Mouse (Mus musculus) thymus, adult 2 months (tissue): ENCODE results near the gene Mef2c.

ENCODE experiments used
- CTCF ChIP-seq: fragments of 200-500 bp; IDR thresholded peaks from 2 replicates; pipeline ENCODE4 v1.5.1; 2012; ENCODE audit warnings: mild to moderate bottlenecking, control low read depth, low read length, moderate library complexity, borderline replicate concordance; ENCODE audit not compliant: control insufficient read depth, poor library complexity, insufficient read depth; ENCODE audit errors: extremely low read depth
- POLR2A ChIP-seq: fragments of 200-500 bp; IDR thresholded peaks from 2 replicates; pipeline ENCODE4 v1.6.1; 2012; ENCODE audit warnings: mild to moderate bottlenecking, low read length, control low read depth, moderate library complexity; ENCODE audit not compliant: control insufficient read depth, poor library complexity, insufficient read depth; ENCODE audit errors: extremely low read depth

DNA sequence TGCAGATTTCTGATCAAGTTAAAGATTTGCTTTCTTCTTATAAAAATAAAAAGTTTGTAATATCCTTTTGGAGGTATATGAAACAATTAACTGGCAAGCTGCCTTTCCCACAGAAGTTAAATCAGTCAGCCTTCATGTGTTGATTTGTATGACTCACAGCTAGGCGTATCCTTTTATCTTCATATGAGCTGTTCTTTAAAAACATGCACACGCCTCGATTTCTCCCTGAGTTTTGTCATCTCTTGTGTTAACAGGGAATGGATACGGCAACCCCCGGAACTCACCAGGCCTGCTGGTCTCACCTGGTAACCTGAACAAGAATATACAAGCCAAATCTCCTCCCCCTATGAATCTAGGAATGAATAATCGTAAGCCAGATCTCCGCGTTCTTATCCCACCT, 148.7 kb downstream of the Mef2c start:
- TF ChIP-seq POLR2A, result no peak
- no peak for TF ChIP-seq CTCF
